ENCODE assay signal across 23 mouse cellular contexts in genomic region chr5:144049881-144050280, GRCm38 (mm10). TPM values are rescaled to one million over a fixed set of nuclear protein-coding genes. Genes with fewer than 3 reads are reported as not detected.
"Had no signal": no experiment of that assay in that cellular context is flagged by ENCODE, and none has a peak within 500 bp of the region (broad histone marks: within the 10 kb centered on the region; RNA-seq: fewer than 3 reads in every experiment).

No protein-coding gene starts in this region.

- H3K27ac ChIP-seq: liver, embryonic 14.5 days; midbrain, embryonic 10.5 days; midbrain, embryonic 13.5 days; midbrain, embryonic 15.5 days; neural tube, embryonic 12.5 days had no signal

- DNase-seq: lung, adult 18-20 months; lung, embryonic 14.5 days; lung, postnatal 10 days; lung, postnatal 4 days; right cerebral cortex, postnatal 25 days; spleen, adult 18-20 months; thymus, adult 2 months; thymus, postnatal 25 days; thymus, postnatal 4 days had no signal

- H3K4me1 ChIP-seq: midbrain, embryonic 13.5 days; midbrain, embryonic 15.5 days had no signal

- H3K4me3 ChIP-seq: midbrain, embryonic 10.5 days; midbrain, embryonic 13.5 days; midbrain, embryonic 15.5 days; neural tube, embryonic 12.5 days had no signal

RNA-seq across cellular contexts. Expression of gene Ocm, which starts 23.4 kb away (rescaled TPM):
- total RNA-seq: megakaryocyte, adult 5-6 weeks; megakaryocyte-erythroid progenitor cell, adult 5-6 weeks; midbrain, postnatal 0 days; monocyte, adult 5-6 weeks; neutrophil, adult 5-6 weeks had no signal
- polyA plus RNA-seq: liver, embryonic 14.5 days; liver, embryonic 16.5 days; lung, embryonic 14.5 days; midbrain, embryonic 10.5 days; midbrain, embryonic 13.5 days; midbrain, embryonic 15.5 days; neural tube, embryonic 14.5 days; testis, adult 2 months; thymus, adult 2 months; urinary bladder, adult 2 months had no signal
